Mouse (Mus musculus) lung, postnatal 25 days (tissue): ENCODE measurements around the gene Mis18a.
A peak's percentile ranks its signal among the peaks of the same experiment; 100 is the strongest.

Experiments used
- DNase-seq: peaks from one replicate; pipeline ENCODE4 v3.0.0; 2022; ENCODE audit warnings: low spot score

The Mis18a gene

GRCm38 (mm10) chr16:90727233-90728115, at the start of gene Mis18a:
Gene Mis18a (minus strand): TSS chr16:90727404.
- peak; percentile 95 for DNase-seq

GRCm38 (mm10) chr16:90775946-90776520, 48.8 kb upstream of the Mis18a start:
- no peak for DNase-seq

GRCm38 (mm10) chr16:90774646-90775045, 47.4 kb upstream of the Mis18a start:
- no peak for DNase-seq

GRCm38 (mm10) chr16:90774216-90774615, 47.0 kb upstream of the Mis18a start:
- no peak for DNase-seq

- no peak for DNase-seq
These were observed 39.8 kb upstream of the Mis18a start for GRCm38 (mm10) chr16:90766919-90767454.

- no peak for DNase-seq
These were observed 38.1 kb upstream of the Mis18a start for GRCm38 (mm10) chr16:90765195-90765877.

- peak; percentile 17 for DNase-seq
These were observed 33.3 kb upstream of the Mis18a start for GRCm38 (mm10) chr16:90760515-90760914.

- no peak for DNase-seq
These were observed 32.1 kb upstream of the Mis18a start for GRCm38 (mm10) chr16:90759335-90759734.

- DNase-seq = no peak
These were observed 26.3 kb upstream of the Mis18a start for GRCm38 (mm10) chr16:90753386-90753941.

- DNase-seq = no peak
These were observed 21.0 kb upstream of the Mis18a start for GRCm38 (mm10) chr16:90748169-90748568.

GRCm38 (mm10) chr16:90747143-90747542, 19.9 kb upstream of the Mis18a start:
- DNase-seq = no peak

- DNase-seq = peak; percentile 28
These were observed 11.1 kb upstream of the Mis18a start, which contains the start of gene Mrap for GRCm38 (mm10) chr16:90738092-90738956. Gene Mrap (plus strand): TSS chr16:90738207.

- DNase-seq = no peak
These were observed 9.6 kb upstream of the Mis18a start for GRCm38 (mm10) chr16:90736672-90737270.

GRCm38 (mm10) chr16:90735611-90736010, 8.4 kb upstream of the Mis18a start:
- DNase-seq = no peak

GRCm38 (mm10) chr16:90726600-90727227, 490 bp downstream of the Mis18a start:
- no peak for DNase-seq

- DNase-seq = no peak
These were observed 3.2 kb downstream of the Mis18a start for GRCm38 (mm10) chr16:90724051-90724450.

GRCm38 (mm10) chr16:90710313-90710712, 16.9 kb downstream of the Mis18a start:
- DNase-seq = no peak

- peak; percentile 43 for DNase-seq
These were observed 17.4 kb downstream of the Mis18a start for GRCm38 (mm10) chr16:90709711-90710289.

GRCm38 (mm10) chr16:90706279-90706678, 20.9 kb downstream of the Mis18a start:
- DNase-seq = peak; percentile 24
